ENCODE assay signal across 31 mouse cellular contexts in genomic region chr1:161259142-161259541, GRCm38 (mm10). TPM values are rescaled to one million over a fixed set of nuclear protein-coding genes. Genes with fewer than 3 reads are reported as not detected.
DNase-seq lines count a peak whose midpoint lies in the region; ATAC-seq and TF ChIP-seq lines count a peak whose summit lies in the region.
"Had no signal": no experiment of that assay in that cellular context is flagged by ENCODE, and none has a peak within 500 bp of the region (broad histone marks: within the 10 kb centered on the region; RNA-seq: fewer than 3 reads in every experiment).

No protein-coding gene starts in this region.

- H3K27me3 ChIP-seq in heart, adult 2 months (ENCODE audit: control insufficient read depth, insufficient read depth, low read length) = no peaks in the 10 kb centered on the region
- no peaks in the 10 kb centered on the region for H3K27me3 ChIP-seq in liver, embryonic 11.5 days (replicated peaks; ENCODE audit: control insufficient read depth, insufficient read depth, low read length)
- H3K27me3 ChIP-seq in small intestine, adult 2 months (ENCODE audit: control insufficient read depth, insufficient read depth, low read length) = no peaks in the 10 kb centered on the region
- H3K27me3 ChIP-seq in heart, embryonic 12.5 days (replicated peaks) = no peaks in the 10 kb centered on the region
- H3K27me3 ChIP-seq: embryonic facial prominence, embryonic 15.5 days; hindbrain, embryonic 13.5 days; neural tube, embryonic 15.5 days; stomach, embryonic 15.5 days had no signal

- H3K4me2 ChIP-seq in liver, embryonic 11.5 days = no peak overlapping the region
- H3K4me2 ChIP-seq in heart, embryonic 12.5 days = no peak overlapping the region
- H3K4me2 ChIP-seq: embryonic facial prominence, embryonic 15.5 days; hindbrain, embryonic 13.5 days; neural tube, embryonic 15.5 days; stomach, embryonic 15.5 days had no signal

- no peak overlapping the region for H3K9ac ChIP-seq in heart, adult 2 months (ENCODE audit: low read depth, low read length)
- H3K9ac ChIP-seq in liver, embryonic 11.5 days (ENCODE audit: low read depth, low read length) = no peak overlapping the region
- no peak overlapping the region for H3K9ac ChIP-seq in heart, embryonic 12.5 days
- H3K9ac ChIP-seq: embryonic facial prominence, embryonic 15.5 days; hindbrain, embryonic 13.5 days; neural tube, embryonic 15.5 days; stomach, embryonic 15.5 days had no signal

- peak; percentile 34 for DNase-seq in heart, adult 11 months
- DNase-seq in heart, adult 2 months = no peak
- no peak for DNase-seq in liver, embryonic 11.5 days (ENCODE audit: low spot score)
- DNase-seq in embryo, embryonic 10.5 days (ENCODE audit: low spot score) = no peak
- no peak for DNase-seq in frontal cortex, postnatal 36 days (ENCODE audit: low spot score in 2 of 2)
- DNase-seq: adrenal gland, postnatal 14 days; cerebellum, adult 11-12 months; cerebellum, adult 9-11 months; gastrocnemius, postnatal 25 days; heart, postnatal 36 days; kidney, adult 2 months; kidney, postnatal 36 days; layer of hippocampus, postnatal 36 days; left cerebral cortex, postnatal 4 days; lung, adult 18-20 months; lung, postnatal 4 days; midbrain, embryonic 14.5 days; retina, postnatal 1 day; right cerebral cortex, postnatal 14 days; thymus, postnatal 25 days had no signal

- no peaks in the 10 kb centered on the region for H3K36me3 ChIP-seq in heart, adult 2 months (ENCODE audit: control insufficient read depth, insufficient read depth, low read length)
- no peaks in the 10 kb centered on the region for H3K36me3 ChIP-seq in liver, embryonic 11.5 days (ENCODE audit: control insufficient read depth, insufficient read depth, low read length)
- H3K36me3 ChIP-seq in small intestine, adult 2 months (ENCODE audit: control insufficient read depth, insufficient read depth, low read length) = no peaks in the 10 kb centered on the region
- no peaks in the 10 kb centered on the region for H3K36me3 ChIP-seq in heart, embryonic 12.5 days
- H3K36me3 ChIP-seq: embryonic facial prominence, embryonic 10.5 days; embryonic facial prominence, embryonic 15.5 days; hindbrain, embryonic 13.5 days; neural tube, embryonic 15.5 days; stomach, embryonic 15.5 days had no signal

- no peak overlapping the region for H3K27ac ChIP-seq in heart, adult 2 months
- H3K27ac ChIP-seq in liver, embryonic 11.5 days (ENCODE audit: low read depth, low read length) = no peak overlapping the region
- 0 out of 2 replicates have a peak overlapping the region, but pooled peaks have one; percentile 6 for H3K27ac ChIP-seq in small intestine, adult 2 months (ENCODE audit: insufficient read depth, low read depth, low read length)
- H3K27ac ChIP-seq in heart, embryonic 12.5 days (ENCODE audit: poor library complexity, severe bottlenecking) = no peak overlapping the region
- H3K27ac ChIP-seq: embryonic facial prominence, embryonic 10.5 days; embryonic facial prominence, embryonic 15.5 days; hindbrain, embryonic 13.5 days; neural tube, embryonic 15.5 days; stomach, embryonic 15.5 days had no signal

- peak; percentile 46 for ATAC-seq in granulocyte monocyte progenitor cell, adult 5-6 weeks (replicated peaks; ENCODE audit: poor library complexity, severe bottlenecking)
- 0 out of 2 replicates have a peak, but pooled peaks have one; percentile 44 for ATAC-seq in liver, embryonic 11.5 days (replicated peaks; ENCODE audit: low FRiP score)
- ATAC-seq in heart, embryonic 12.5 days (ENCODE audit: insufficient number of reproducible peaks, low FRiP score) = no peak
- ATAC-seq: forebrain, embryonic 14.5 days; lung, postnatal 0 days; Patski had no signal

- TF ChIP-seq CTCF in heart, adult 2 months (IDR thresholded peaks at IDR 0.05) = no peak
- TF ChIP-seq CTCF in small intestine, adult 2 months (IDR thresholded peaks at IDR 0.05; ENCODE audit: extremely low read depth, insufficient read length, insufficient replicate concordance, low read depth, low read length) = no peak

- TF ChIP-seq POLR2A in heart, adult 2 months (IDR thresholded peaks at IDR 0.05; ENCODE audit: insufficient read depth, low read depth, low read length) = no peak
- no peak for TF ChIP-seq POLR2A in small intestine, adult 2 months (IDR thresholded peaks at IDR 0.05; ENCODE audit: low read depth, low read length)

- no peaks in the 10 kb centered on the region for H3K9me3 ChIP-seq in liver, embryonic 11.5 days (ENCODE audit: control insufficient read depth, low read length)
- no peaks in the 10 kb centered on the region for H3K9me3 ChIP-seq in heart, embryonic 12.5 days (replicated peaks)
- H3K9me3 ChIP-seq: embryonic facial prominence, embryonic 10.5 days; embryonic facial prominence, embryonic 15.5 days; hindbrain, embryonic 13.5 days; neural tube, embryonic 15.5 days; stomach, embryonic 15.5 days had no signal

- H3K4me1 ChIP-seq in heart, adult 2 months (ENCODE audit: control insufficient read depth, insufficient read depth, low read length) = no peaks in the 10 kb centered on the region
- H3K4me1 ChIP-seq in liver, embryonic 11.5 days (replicated peaks; ENCODE audit: control insufficient read depth, insufficient read depth, low read length) = peaks cover 13% of the 10 kb centered on the region
- peaks cover 11% of the 10 kb centered on the region; the same call in 1 of the 2 replicates for H3K4me1 ChIP-seq in small intestine, adult 2 months (ENCODE audit: control insufficient read depth, insufficient read depth, insufficient read length, low read length)
- H3K4me1 ChIP-seq in heart, embryonic 12.5 days (replicated peaks) = no peaks in the 10 kb centered on the region
- H3K4me1 ChIP-seq: embryonic facial prominence, embryonic 15.5 days; hindbrain, embryonic 13.5 days; neural tube, embryonic 15.5 days; stomach, embryonic 15.5 days had no signal

- TF ChIP-seq EP300 in heart, adult 2 months (IDR thresholded peaks at IDR 0.05; ENCODE audit: insufficient read depth, low read depth, low read length) = no peak

- H3K79me2 ChIP-seq in heart, adult 2 months (replicated peaks; ENCODE audit: control insufficient read depth, insufficient read depth, low read length) = no peaks in the 10 kb centered on the region

- intact Hi-C loops in heart, adult 2 months (cut with DNase I) = no loop called here

- no peak overlapping the region for H3K4me3 ChIP-seq in heart, adult 2 months
- H3K4me3 ChIP-seq in liver, embryonic 11.5 days (ENCODE audit: low read depth, low read length) = no peak overlapping the region
- H3K4me3 ChIP-seq in small intestine, adult 2 months (ENCODE audit: low read depth, low read length) = no peak overlapping the region
- no peak overlapping the region for H3K4me3 ChIP-seq in heart, embryonic 12.5 days
- H3K4me3 ChIP-seq: embryonic facial prominence, embryonic 10.5 days; embryonic facial prominence, embryonic 15.5 days; hindbrain, embryonic 13.5 days; neural tube, embryonic 15.5 days; stomach, embryonic 15.5 days had no signal

- 81% methylated on average over 6 of the region's 6 CpGs for WGBS in heart, adult 2 months
- 74% methylated on average over 5 of the region's 6 CpGs for WGBS in liver, embryonic 11.5 days
- WGBS in small intestine, adult 2 months = 24% methylated on average over 6 of the region's 6 CpGs
- 76% methylated on average over 6 of the region's 6 CpGs for WGBS in heart, embryonic 12.5 days

RNA-seq across cellular contexts. Expression of gene Prdx6, which starts 8.1 kb away (rescaled TPM):
- total RNA-seq in heart, adult 2 months (2021) = 100 to 1,000 TPM; 284 to 336 TPM
- 186 and 235 TPM in 2 replicates for polyA plus RNA-seq in heart, adult 2 months (2012; rRNA removed)
- 217 and 261 TPM in 2 replicates for total RNA-seq in granulocyte monocyte progenitor cell, adult 5-6 weeks (2014; fragmentation: Nextera tagmentation)
- total RNA-seq in granulocyte monocyte progenitor cell, adult 5-6 weeks (2017) = 373 and 405 TPM in 2 replicates
- polyA plus RNA-seq in liver, embryonic 11.5 days (2014; fragmentation: Nextera tagmentation; extraction: Ambion mirVana) = 744 and 826 TPM in 2 replicates
- polyA plus RNA-seq in small intestine, adult 2 months (2012; rRNA removed) = 52.8 and 59.5 TPM in 2 replicates
- polyA plus RNA-seq in heart, embryonic 12.5 days (2016; fragmentation: Nextera tagmentation; extraction: Ambion mirVana) = 391 and 403 TPM in 2 replicates
